Mouse (Mus musculus) spleen, postnatal 36 days (tissue): ENCODE results near the gene Umad1.

Experiments used
- DNase-seq, 2 experiments: peaks; one replicate each; pipeline ENCODE4 v3.0.0; 2022; ENCODE audit warnings: low spot score in 2 of 2, mixed read lengths in 1 of 2

Umad1 gene

DNA sequence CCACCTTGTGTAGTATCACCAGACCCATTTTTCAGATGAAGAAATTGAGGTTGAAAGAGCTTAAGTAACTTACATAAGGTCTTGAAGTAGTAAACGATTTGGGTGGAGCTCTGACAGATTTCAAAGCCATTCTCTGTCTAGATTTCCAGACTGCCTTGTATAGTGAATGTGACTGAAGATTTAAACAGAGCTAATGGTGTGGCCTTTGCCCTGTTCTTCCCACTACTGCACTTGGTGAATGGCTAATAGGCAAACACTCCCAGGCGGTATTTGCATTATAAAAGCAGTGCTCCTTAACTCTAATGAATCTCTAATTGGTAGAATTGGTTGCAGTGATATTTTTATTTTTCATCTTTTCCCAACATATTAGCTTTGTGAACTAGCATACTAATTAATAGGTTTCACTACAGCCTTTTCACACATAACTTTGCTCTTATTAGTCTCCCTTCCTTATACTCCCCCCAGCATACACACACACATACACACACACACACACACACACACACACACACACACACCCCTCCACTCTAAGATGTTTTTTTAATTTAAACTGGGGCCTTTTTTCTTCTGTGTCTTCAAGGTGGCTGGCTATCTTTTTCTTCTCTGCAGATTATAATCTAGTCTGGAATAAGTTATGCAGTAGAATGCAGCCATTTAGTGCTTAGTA lies 109.2 kb downstream of the Umad1 start:
- no peak for DNase-seq

DNA sequence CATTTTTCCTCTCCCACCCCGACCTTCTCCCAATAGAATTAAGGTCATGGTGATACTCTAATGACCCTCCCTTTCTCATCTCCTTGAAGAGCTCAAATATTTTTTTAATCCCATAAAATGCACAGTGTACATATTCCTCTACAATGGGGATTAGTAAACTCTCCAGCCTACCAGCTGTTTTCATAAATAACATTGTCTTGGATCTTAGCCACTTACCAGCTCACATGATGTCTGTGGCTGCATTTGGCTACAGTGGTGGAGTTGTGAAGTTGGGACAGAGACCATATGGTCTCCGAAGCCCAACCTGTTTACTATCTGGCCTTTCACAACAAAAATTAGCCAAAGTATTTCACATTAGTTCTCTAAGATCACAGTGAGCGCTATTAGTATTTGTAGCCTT lies 111.5 kb downstream of the Umad1 start:
- DNase-seq: no peak

DNA sequence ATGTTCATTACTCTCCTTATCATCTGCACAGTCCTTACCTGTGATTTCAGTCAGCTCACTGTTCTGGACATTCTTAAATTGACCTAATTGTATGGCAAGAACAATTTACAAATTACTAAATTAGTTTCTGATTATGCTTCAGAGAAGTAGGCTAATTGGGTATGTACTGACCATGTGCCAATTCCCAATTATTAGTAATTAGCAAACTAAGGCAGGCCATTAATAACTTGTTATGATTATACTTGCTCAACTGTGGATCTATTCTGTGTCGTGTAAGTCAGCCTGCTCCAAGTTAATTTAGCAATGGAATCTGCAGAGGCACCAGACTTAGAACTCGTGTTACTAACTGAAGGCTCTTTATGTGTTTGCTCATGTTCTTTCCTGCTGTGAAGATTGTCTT lies 114.0 kb downstream of the Umad1 start:
- no peak for DNase-seq

DNA sequence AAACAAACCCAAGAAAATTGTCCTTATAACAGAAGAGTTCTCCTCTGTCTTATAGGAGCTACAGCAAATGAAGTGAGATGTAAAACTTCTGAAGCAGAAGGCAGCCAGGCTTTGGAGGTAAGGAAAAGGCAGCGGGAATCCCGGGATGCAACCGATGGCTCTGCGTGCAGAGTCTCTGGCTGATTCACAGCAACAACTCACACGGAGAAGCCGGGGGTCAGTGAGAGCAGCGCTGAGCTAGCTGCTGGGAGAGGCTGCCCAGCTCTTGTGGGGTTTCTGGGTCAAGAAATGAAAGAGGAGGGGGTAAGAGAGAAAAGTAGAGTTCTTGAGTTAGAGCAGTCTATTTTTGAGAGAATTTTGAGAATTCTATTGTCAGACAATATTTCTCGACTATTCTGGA lies 114.8 kb downstream of the Umad1 start:
- no peak for DNase-seq

DNA sequence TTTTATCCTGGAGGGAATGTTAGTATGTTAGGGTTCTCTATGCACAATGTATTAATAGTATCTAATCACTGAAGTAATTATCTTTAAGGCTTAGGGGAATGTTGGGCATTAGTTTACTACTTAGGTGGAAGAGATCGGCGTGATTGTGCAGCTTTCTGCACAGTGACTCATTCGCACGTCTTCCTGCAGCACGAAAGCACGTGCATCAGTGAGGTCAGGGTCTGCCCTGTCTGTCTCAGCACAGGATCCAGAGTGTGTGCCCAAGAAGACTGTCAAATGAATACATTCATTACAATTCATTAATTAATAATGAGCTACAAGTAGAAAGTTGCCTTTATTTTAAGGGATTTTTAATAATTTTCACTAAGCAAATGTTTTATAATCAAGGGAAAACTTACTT lies 115.2 kb downstream of the Umad1 start:
- DNase-seq: no peak

DNA sequence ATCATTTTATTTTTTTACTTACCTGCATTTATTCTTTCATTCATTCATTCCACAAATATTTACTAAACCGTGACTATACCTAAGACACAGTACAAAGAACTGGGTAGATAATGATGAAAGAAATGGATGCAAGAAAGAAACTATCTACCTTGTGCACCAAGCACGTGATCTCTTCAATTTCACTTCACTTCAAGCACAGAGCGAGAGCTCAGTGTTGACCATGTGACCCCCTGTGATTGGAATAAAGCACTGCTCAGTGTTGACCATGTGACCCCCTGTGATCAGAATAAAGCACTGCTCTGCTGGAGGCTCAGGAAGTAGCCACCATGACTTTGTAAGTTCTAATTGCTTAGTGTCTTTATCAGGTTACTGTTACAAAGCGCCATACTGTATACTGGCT lies 115.6 kb downstream of the Umad1 start:
- no peak for DNase-seq

DNA sequence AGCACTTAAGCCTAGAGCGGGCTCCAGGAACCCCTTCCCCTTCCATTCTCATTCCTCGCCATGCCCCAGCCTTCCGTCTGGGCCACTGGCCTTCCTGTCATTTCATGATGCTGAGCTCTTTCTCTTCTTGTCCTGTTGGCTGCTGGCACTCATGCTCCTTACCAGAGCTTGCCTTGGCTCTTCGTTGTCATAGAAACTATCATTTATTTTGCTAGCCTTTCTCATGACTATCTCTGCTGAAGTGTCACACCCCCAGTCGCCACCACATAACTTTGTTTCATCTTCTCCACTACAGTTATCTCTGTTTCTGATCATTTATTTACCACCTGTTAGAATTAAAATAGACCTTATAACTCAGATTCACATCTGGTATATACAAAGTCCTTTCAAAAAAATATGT lies 117.3 kb downstream of the Umad1 start:
- no peak for DNase-seq

DNA sequence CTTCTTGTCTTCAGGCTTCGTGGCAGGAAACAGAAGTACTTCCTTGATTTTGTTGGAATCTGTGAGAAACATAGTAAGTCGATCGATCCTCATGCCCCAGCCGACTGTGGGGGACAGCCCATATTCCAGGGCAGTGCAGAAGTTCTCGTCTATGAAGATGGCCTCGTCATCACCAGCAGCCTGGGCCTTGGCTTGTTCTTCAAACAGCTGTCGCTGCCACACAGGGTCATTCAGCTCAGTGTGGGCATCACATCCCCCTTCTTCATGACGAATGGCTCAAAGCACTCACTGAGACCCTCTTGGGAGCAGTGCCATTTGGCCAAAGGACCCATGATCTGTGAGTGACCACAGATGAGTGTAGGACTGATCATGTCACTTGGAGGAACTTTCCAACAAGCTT lies 118.6 kb downstream of the Umad1 start:
- no peak for DNase-seq

DNA sequence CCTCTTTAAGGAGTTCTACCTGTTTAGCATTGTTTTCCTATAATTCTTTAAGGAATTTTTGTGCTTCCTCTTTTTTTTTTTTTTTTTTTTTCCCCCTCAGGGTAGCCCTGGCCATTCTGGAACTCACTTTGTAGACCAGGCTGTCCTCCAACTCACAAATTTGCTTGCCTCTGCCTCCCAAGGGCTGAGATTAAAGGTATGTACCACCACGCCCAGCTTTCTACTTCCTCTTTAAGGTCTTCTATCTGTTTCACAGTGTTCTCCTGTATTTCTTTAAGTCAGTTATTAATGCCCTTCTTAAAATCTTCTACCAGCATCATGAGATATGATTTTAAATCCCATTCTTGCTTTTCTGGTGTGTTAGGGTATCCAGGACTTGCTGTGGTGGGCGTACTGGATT lies 130.2 kb downstream of the Umad1 start:
- DNase-seq: peak; percentile 17 to 43

DNA sequence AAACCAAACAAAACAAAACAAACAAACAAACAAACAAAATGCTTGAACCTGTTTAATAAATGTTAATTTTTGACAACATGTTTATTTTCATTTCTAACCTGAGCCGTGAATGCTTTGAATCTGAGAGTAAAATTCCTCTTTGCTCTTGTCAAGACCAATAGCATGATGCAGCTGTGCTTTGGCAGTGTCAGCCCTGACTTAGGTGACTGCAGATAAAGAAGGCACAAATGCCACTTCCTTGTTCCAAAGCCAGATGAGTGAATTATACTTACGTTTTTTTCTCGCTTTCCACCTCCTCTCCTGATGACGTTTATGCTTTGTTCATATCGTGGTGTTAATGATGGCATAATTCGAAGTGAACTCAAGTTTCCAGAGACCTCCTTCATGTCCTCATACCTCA lies 131.2 kb downstream of the Umad1 start:
- DNase-seq: no peak

DNA sequence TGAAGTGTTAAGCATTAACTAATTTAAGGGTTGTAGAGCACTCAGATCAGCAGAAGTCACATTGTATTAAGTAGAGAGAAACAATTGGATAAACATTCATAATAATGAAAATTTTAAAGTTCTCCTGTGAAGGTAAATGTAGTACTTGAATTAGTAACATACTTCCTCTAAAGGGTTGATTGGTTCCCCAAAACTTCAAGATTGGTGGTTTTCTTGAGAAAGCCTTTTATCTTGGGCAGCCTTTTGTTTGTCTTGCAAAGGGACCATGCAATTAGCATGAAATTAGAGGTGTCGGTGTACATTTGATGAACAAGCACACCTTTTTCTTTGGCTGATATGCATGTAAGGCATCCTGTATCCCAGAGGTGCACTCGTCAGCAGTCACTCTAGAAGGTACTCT lies 131.8 kb downstream of the Umad1 start:
- no peak for DNase-seq

DNA sequence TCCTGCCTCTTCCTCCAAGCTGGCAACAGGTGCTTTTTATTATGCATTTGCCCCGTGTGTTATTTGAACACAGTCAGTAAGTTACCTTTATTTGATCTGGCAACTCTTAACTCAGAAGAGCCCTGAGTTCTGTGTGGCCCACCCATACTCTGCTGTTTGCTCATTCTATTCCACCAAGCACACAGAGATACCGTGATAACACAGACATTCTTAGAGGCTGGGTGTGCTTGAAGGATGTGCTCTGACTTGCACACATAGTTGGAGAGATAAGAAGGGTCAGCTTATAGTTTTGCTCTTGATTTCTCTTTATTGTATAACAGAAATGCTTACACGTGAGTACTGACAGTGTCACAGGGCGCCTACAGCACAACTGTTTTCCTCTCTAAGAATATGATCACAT lies 133.9 kb downstream of the Umad1 start:
- no peak for DNase-seq

DNA sequence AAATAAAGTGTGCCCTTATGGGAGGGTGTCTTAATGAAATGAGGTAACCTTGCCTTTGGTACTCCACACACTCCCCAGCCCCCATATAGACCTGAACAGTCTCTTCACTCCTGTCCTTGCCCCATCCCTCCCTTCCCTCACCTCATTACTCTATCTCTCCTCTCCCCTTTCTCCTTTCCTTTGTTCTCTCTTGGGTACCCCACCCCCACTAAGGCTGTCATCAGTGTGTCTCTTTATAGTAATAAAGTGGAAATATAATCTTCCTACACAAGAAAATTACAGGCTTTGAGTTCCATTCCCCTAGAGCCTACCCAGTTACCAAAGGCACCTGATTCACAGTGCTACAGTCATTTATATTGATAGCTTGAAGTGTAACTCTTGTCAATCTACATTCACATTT lies 135.0 kb downstream of the Umad1 start:
- DNase-seq: no peak

DNA sequence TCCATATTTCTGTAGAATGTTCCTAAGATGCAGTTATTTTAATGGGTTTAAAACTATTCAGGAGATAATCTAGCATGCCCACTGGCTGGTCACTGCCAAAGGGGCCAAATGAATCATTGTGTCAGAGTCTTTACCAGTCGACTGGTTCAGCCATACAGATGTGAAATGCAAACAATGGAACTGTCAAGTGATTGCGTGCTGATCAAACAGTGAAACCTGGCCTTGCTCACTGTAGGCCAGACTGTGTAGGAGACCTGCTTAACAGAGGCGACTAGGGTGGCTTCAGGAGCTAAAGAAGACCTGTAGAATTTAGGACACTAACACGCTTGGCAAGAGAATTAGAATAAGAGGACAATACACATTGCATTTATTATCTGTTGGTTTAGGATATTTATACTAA lies 136.0 kb downstream of the Umad1 start:
- no peak for DNase-seq

DNA sequence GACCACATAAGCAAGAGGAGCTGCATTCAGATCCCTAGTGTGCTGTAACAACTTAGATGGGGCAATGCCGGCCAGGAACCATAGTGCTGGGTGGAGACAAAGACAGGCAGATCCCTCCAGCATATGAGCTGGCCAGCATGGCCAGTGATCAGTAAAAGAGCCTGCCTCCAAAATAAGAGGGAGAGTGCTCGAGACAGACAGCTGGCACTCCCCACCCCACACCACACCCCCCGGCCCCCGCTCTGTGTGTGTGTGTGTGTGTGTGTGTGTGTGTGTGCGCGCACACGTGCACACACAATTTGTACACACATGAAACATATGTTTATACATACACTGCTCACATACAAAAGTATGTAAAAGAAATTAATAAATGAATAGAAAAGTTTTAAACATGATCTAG lies 138.2 kb downstream of the Umad1 start:
- no peak for DNase-seq

DNA sequence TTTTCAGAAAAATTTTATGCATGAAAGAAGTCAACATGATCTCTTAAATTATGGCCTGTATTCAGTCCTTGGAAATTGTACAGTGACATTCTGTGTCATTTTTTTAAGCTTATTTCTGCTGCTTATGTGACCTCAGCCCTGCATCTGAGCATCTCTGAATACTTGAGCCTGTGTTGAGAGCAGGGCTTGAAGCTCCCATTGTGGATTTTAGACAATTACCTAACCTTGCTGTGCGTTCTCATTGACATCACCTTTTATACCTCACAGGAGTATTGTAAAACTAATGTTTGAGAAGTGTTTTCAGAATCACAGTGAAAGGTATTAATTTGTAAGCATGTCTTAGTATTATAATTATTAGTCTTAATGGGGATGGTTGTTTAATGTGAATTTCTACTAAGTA lies 140.6 kb downstream of the Umad1 start:
- DNase-seq: no peak

DNA sequence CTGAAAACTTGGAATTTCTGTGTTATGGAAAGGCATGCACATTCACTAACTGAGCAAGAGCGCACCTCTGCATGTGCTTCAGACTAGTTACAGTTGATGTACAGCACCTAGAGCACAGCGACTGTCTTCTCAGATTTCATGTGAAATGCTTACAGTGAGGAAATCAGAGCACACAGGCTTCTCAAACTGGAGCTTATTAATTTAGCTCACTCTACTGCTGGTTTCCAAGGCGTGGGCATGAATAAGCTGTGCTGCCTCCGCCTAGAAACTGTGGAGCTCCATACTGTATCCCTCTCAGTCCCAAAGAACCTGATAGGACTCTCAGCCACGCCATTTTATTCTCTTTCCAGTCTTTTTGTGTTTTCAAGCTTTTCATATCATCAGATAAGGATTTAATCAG lies 144.0 kb downstream of the Umad1 start:
- DNase-seq: no peak

DNA sequence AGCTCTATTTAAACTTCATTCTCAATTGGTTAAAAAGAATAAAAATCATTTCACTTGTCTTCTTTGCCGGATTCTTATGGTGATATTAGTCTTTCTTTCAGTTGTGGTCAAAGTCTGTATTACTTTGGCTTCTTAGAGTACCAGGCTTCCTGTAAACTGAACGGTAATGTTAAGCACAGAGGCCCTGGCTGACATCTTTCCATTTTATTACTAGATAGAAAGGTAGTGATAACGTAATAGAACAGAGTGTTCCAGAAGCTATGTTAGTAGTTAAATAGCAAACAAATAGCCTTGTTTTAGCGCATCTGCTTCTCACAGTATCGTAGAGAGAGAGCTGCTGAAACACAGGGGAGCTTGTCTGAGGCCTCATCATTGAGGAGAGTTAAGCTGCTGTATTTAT lies 146.8 kb downstream of the Umad1 start:
- DNase-seq: no peak

DNA sequence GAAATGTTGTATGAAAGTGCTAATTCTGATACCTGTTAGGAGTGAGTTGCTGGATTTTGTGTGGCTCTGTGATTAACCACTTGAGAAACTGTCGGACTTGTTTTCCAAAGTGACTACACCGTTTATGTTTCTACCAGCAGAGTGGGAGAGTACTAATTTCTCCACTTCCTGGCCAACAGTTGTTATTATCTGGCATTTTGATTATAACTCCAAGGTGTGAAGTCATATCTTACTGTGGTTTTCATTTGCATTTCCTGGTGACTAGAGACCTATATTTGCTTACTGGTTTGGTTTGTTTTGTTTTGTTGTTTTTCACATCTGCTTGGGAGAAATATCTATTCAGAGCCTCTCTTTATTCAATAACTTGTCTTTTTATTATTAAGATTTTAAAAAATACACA lies 149.2 kb downstream of the Umad1 start:
- DNase-seq: no peak

DNA sequence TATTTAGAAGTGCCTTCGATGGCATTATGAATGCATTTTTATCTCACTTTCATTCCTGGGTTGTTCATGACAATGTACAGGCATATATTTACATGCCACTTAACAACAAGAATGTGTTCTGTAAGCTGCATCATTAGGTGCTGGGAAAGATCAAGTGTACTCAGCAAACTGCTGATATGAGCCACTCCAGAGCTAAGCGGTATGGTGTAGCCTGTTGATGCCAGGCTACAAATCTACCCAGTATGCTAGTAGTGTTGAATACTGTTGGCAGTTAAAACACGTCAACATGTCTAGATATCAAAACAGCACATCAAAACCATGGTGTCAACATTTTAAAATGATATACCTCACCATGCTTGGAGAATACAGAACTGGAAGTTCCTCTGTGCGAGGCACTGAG lies 150.8 kb downstream of the Umad1 start:
- DNase-seq: no peak

DNA sequence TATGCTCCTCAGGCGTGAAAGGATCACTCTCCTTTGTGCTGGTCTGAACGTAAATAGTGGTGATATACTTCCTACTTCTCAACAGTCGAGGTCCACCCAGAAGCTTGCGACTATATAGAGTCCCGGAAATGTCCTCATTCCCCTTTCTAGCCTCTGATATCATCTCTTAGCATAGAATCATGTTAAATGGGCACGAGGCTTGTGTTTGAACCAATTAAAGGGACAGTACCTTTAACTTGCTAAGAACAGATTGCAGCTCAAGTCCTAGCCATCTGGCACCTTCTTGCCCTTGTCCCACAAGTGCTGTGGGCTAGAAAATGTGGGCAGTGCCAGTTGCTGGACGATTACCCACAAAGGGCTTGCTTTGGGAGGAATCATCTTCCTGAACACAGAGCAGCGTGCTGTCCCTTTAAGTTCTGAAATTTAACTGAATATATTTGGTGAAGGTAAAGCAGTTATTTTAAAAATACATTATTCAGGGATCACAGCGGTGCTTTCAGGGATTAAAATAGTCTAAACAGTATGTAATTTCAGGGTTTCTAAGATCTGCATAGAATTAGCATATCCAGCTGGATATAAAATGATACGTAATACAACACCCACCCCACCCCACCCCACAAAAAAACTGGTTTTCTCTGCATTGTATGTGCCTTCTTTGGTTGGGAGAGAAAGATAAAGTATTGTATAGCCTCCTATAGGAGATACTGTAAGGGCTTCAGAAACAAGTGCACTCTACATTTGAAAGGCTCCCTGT lies 153.9 kb downstream of the Umad1 start:
- no peak for DNase-seq

DNA sequence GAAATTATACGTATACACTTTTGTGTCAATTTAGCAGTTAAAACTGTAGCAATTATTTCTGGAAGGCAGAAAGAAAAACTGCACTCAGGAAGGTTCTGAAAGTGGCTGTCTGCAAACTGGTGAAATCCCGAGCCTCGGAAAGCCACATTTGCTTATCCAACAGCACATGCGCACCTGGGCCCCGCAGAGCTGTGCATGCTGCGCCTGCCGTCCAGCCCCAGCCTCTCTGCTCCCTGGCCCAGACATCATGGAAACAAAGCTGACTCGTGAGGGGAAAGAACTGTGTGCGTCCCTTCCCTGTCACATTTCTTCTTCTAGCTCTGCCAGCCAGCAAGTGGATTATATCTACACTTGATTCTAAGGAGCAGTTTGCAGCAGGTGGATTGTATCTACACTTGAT lies 154.9 kb downstream of the Umad1 start:
- no peak for DNase-seq

DNA sequence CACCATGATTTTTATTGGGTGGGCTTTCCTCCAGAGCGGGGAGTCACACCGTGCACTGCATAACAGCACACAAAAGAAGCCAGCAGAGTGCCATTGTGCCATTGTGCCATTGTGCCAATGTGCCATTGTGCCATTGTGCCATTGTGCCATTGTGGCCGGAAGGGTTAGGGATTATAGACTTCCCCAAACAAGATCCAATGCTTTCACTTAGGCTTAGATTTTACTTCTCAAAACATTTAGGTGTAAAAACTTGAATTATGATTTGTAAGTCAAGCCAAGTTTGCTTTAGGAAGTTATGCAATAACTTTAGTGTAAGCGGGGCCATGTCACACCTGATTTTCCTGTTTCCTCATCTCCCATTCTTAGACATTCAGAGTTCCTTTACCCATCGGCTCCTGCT lies 156.7 kb downstream of the Umad1 start:
- no peak for DNase-seq
